Mouse (Mus musculus): Measurements from ENCODE around the gene Minos1. TPM values are rescaled to one million over a fixed set of nuclear protein-coding genes. Genes with fewer than 3 reads are reported as not detected.

Gene Minos1
- total and polyA plus RNA-seq, 2 experiments, result 29.7 to 45.2 TPM

GRCm38 (mm10) chr4:139141785-139142184, 10.9 kb upstream of the Minos1 start:
- no peaks in the 10 kb centered on the region for H3K36me3 ChIP-seq (ENCODE audit: control insufficient read depth, insufficient read depth, low read length)
- no peak overlapping the region for H3K27ac ChIP-seq (replicated peaks; ENCODE audit: insufficient read depth, low read depth, low read length)
- H3K27me3 ChIP-seq (ENCODE audit: control insufficient read depth, insufficient read depth, low read length), result no peaks in the 10 kb centered on the region
- no peak for TF ChIP-seq CTCF (IDR thresholded peaks at IDR 0.05; ENCODE audit: low read depth, low read length)
- TF ChIP-seq POLR2A (IDR thresholded peaks at IDR 0.05; ENCODE audit: extremely low read depth, insufficient read depth, low read length), result no peak
- no peaks in the 10 kb centered on the region for H3K79me2 ChIP-seq (ENCODE audit: control insufficient read depth, insufficient read depth, low read length)
- WGBS, result 74% methylated on average over 6 of the region's 6 CpGs
- H3K4me1 ChIP-seq (ENCODE audit: control insufficient read depth, insufficient read depth, low read length), result no peaks in the 10 kb centered on the region
- no peak for DNase-seq (ENCODE audit: extremely low read depth, low read depth, low spot score)
- no peak overlapping the region for H3K4me3 ChIP-seq (ENCODE audit: insufficient read depth, low read depth, low read length)
- H3K9ac ChIP-seq (ENCODE audit: low read depth, low read length), result no peak overlapping the region

- no peak overlapping the region for H3K27ac ChIP-seq (replicated peaks; ENCODE audit: insufficient read depth, low read depth, low read length)
- no peak overlapping the region for H3K4me3 ChIP-seq (ENCODE audit: insufficient read depth, low read depth, low read length)
- H3K79me2 ChIP-seq (ENCODE audit: control insufficient read depth, insufficient read depth, low read length), result no peaks in the 10 kb centered on the region
- H3K27me3 ChIP-seq (ENCODE audit: control insufficient read depth, insufficient read depth, low read length), result no peaks in the 10 kb centered on the region
- WGBS, result 73% methylated on average over 2 of the region's 2 CpGs
- TF ChIP-seq POLR2A (IDR thresholded peaks at IDR 0.05; ENCODE audit: extremely low read depth, insufficient read depth, low read length), result no peak
- peak; percentile 45; the same call in 1 of the 2 replicates for TF ChIP-seq CTCF (IDR thresholded peaks at IDR 0.05; ENCODE audit: low read depth, low read length)
- H3K36me3 ChIP-seq (ENCODE audit: control insufficient read depth, insufficient read depth, low read length), result no peaks in the 10 kb centered on the region
- no peak for DNase-seq (ENCODE audit: extremely low read depth, low read depth, low spot score)
- H3K9ac ChIP-seq (ENCODE audit: low read depth, low read length), result no peak overlapping the region
- no peaks in the 10 kb centered on the region for H3K4me1 ChIP-seq (ENCODE audit: control insufficient read depth, insufficient read depth, low read length)
Observed at GRCm38 (mm10) chr4:139140267-139140666, 9.4 kb upstream of the Minos1 start.

- no peak for DNase-seq (ENCODE audit: extremely low read depth, low read depth, low spot score)
- Histone ChIP-seq H3K4me1 (ENCODE audit: control insufficient read depth, insufficient read depth, low read length) (no peaks in the 10 kb centered on the region), H3K27me3 (ENCODE audit: control insufficient read depth, insufficient read depth, low read length) (no peaks in the 10 kb centered on the region), H3K27ac (replicated peaks; ENCODE audit: insufficient read depth, low read depth, low read length) (no peak overlapping the region), H3K9ac (ENCODE audit: low read depth, low read length) (no peak overlapping the region), H3K79me2 (ENCODE audit: control insufficient read depth, insufficient read depth, low read length) (no peaks in the 10 kb centered on the region), H3K36me3 (ENCODE audit: control insufficient read depth, insufficient read depth, low read length) (no peaks in the 10 kb centered on the region), H3K4me3 (ENCODE audit: insufficient read depth, low read depth, low read length) (no peak overlapping the region)
- TF ChIP-seq CTCF (IDR thresholded peaks at IDR 0.05; ENCODE audit: low read depth, low read length), result no peak
- no peak for TF ChIP-seq POLR2A (IDR thresholded peaks at IDR 0.05; ENCODE audit: extremely low read depth, insufficient read depth, low read length)
- WGBS, result 89% methylated on average over 2 of the region's 2 CpGs
Observed at GRCm38 (mm10) chr4:139136011-139136410, 5.1 kb upstream of the Minos1 start.

GRCm38 (mm10) chr4:139133109-139133508, 2.2 kb upstream of the Minos1 start:
- 82% methylated on average over 5 of the region's 5 CpGs for WGBS
- no peak for TF ChIP-seq CTCF (IDR thresholded peaks at IDR 0.05; ENCODE audit: low read depth, low read length)
- TF ChIP-seq POLR2A (IDR thresholded peaks at IDR 0.05; ENCODE audit: extremely low read depth, insufficient read depth, low read length), result no peak
- Histone ChIP-seq H3K4me3 (ENCODE audit: insufficient read depth, low read depth, low read length) (no peak overlapping the region), H3K9ac (ENCODE audit: low read depth, low read length) (no peak overlapping the region), H3K27ac (replicated peaks; ENCODE audit: insufficient read depth, low read depth, low read length) (no peak overlapping the region), H3K4me1 (ENCODE audit: control insufficient read depth, insufficient read depth, low read length) (peaks cover 13% of the 10 kb centered on the region), H3K27me3 (ENCODE audit: control insufficient read depth, insufficient read depth, low read length) (no peaks in the 10 kb centered on the region), H3K36me3 (ENCODE audit: control insufficient read depth, insufficient read depth, low read length) (no peaks in the 10 kb centered on the region), H3K79me2 (ENCODE audit: control insufficient read depth, insufficient read depth, low read length) (peaks cover 16% of the 10 kb centered on the region; the same call in 1 of the 2 replicates)
- no peak for DNase-seq (ENCODE audit: extremely low read depth, low read depth, low spot score)

- Histone ChIP-seq H3K9ac (ENCODE audit: low read depth, low read length) (no peak overlapping the region), H3K36me3 (ENCODE audit: control insufficient read depth, insufficient read depth, low read length) (no peaks in the 10 kb centered on the region), H3K27me3 (ENCODE audit: control insufficient read depth, insufficient read depth, low read length) (no peaks in the 10 kb centered on the region), H3K79me2 (ENCODE audit: control insufficient read depth, insufficient read depth, low read length) (peaks cover 22% of the 10 kb centered on the region), H3K4me3 (ENCODE audit: insufficient read depth, low read depth, low read length) (no peak overlapping the region), H3K4me1 (ENCODE audit: control insufficient read depth, insufficient read depth, low read length) (peaks cover 13% of the 10 kb centered on the region), H3K27ac (replicated peaks; ENCODE audit: insufficient read depth, low read depth, low read length) (no peak overlapping the region)
- 88% methylated on average over 14 of the region's 14 CpGs for WGBS
- TF ChIP-seq POLR2A (IDR thresholded peaks at IDR 0.05; ENCODE audit: extremely low read depth, insufficient read depth, low read length), result no peak
- no peak for TF ChIP-seq CTCF (IDR thresholded peaks at IDR 0.05; ENCODE audit: low read depth, low read length)
- no peak for DNase-seq (ENCODE audit: extremely low read depth, low read depth, low spot score)
Observed at GRCm38 (mm10) chr4:139131858-139132672, 1.2 kb upstream of the Minos1 start.

Measured in liver, adult 2 months (tissue).